Mouse (Mus musculus) adrenal gland, adult (tissue): Measurements from ENCODE around the gene Tgfbr3.
A peak's percentile ranks its signal among the peaks of the same experiment; 100 is the strongest.

Experiments
- DNase-seq, 2 experiments: peaks; one replicate each; pipeline ENCODE4 v3.0.0; 2022 to 2023; ENCODE audit warnings: low spot score in 1 of 2; ENCODE audit not compliant: inconsistent age in 2 of 2

Gene Tgfbr3

GRCm38 (mm10) chr5:107217139-107217538 is 72.3 kb downstream of the Tgfbr3 start:
- DNase-seq = no peak

GRCm38 (mm10) chr5:107213373-107214132 is 75.9 kb downstream of the Tgfbr3 start:
- DNase-seq = no peak

GRCm38 (mm10) chr5:107211830-107212370 is 77.5 kb downstream of the Tgfbr3 start:
- no peak for DNase-seq

GRCm38 (mm10) chr5:107210040-107210439 is 79.4 kb downstream of the Tgfbr3 start:
- DNase-seq = no peak

- no peak for DNase-seq
Observed at GRCm38 (mm10) chr5:107207911-107208310, 81.5 kb downstream of the Tgfbr3 start.

GRCm38 (mm10) chr5:107204306-107204705 is 85.1 kb downstream of the Tgfbr3 start:
- DNase-seq = no peak

GRCm38 (mm10) chr5:107202801-107203559 is 86.4 kb downstream of the Tgfbr3 start:
- DNase-seq = no peak

GRCm38 (mm10) chr5:107201509-107202182 is 87.8 kb downstream of the Tgfbr3 start:
- DNase-seq = no peak

GRCm38 (mm10) chr5:107200853-107201341 is 88.5 kb downstream of the Tgfbr3 start:
- DNase-seq = peak in 1 of 2 experiments; percentile 74

- DNase-seq = peak in 1 of 2 experiments; percentile 70
Observed at GRCm38 (mm10) chr5:107200221-107200635, 89.2 kb downstream of the Tgfbr3 start.

GRCm38 (mm10) chr5:107195751-107196395 is 93.6 kb downstream of the Tgfbr3 start:
- no peak for DNase-seq

- no peak for DNase-seq
Observed at GRCm38 (mm10) chr5:107193160-107193559, 96.3 kb downstream of the Tgfbr3 start.

- DNase-seq = peak in 1 of 2 experiments; percentile 73
Observed at GRCm38 (mm10) chr5:107192372-107192771, 97.1 kb downstream of the Tgfbr3 start.

- no peak for DNase-seq
Observed at GRCm38 (mm10) chr5:107188551-107188950, 100.9 kb downstream of the Tgfbr3 start.

- peak in 1 of 2 experiments; percentile 73 for DNase-seq
Observed at GRCm38 (mm10) chr5:107186206-107186605, 103.2 kb downstream of the Tgfbr3 start.

- DNase-seq = peak; percentile 91 to 95
Observed at GRCm38 (mm10) chr5:107184158-107184883, 105.1 kb downstream of the Tgfbr3 start.

- peak in 1 of 2 experiments; percentile 68 for DNase-seq
Observed at GRCm38 (mm10) chr5:107183537-107183936, 105.9 kb downstream of the Tgfbr3 start.

- DNase-seq = no peak
Observed at GRCm38 (mm10) chr5:107182721-107183120, 106.7 kb downstream of the Tgfbr3 start.

- DNase-seq = peak in 1 of 2 experiments; percentile 44
Observed at GRCm38 (mm10) chr5:107181820-107182219, 107.6 kb downstream of the Tgfbr3 start.

GRCm38 (mm10) chr5:107179194-107179593 is 110.2 kb downstream of the Tgfbr3 start:
- no peak for DNase-seq
